Mouse (Mus musculus): ENCODE data around the gene Gm45618. TPM values are rescaled to one million over a fixed set of nuclear protein-coding genes. Genes with fewer than 3 reads are reported as not detected.

Gene Gm45618
- polyA plus RNA-seq, 1 experiment from 2014 or later = not detected

DNA sequence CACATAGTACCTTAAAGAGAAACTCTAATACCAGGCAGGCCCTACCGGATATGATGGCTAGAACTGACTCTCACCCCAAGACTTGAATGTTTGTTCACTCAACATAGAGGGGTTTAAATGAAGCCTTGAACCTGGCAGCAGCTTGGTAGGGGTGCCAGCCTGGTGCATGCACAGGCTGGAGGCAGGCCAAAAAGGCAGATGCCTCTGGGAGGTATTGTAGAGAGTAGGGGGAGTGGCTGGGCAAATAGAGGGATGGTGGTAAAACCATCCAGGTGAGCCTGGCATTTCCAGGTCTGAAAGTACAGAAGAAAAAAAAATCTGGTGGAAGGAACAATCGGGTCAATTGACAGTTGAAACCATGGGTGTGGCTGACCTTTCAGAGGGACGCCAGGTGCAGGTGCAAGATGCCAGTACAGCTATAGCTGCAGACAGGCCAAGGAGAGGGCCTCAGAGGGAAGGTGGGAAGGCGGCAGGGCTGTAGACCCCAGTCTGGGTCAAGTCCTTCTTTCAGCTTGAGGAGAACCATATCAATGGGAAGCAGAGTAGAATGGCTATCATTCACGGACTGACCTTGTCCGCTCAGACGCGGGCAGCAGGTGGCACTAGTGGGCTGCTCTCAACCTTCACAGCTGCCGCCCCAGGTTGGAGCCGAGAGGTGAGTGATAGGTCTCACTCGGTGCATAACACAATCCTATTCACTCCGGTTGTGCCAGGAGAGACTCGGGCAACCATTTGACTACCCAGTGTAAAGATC is 49.9 kb downstream of the Gm45618 start:
- Histone ChIP-seq H3K4me1 (replicated peaks; ENCODE audit: control insufficient read depth, insufficient read depth, low read length) (no peaks in the 10 kb centered on the region), H3K9ac (ENCODE audit: low read depth, low read length) (peak overlapping the region; percentile 5; the same call in 1 of the 2 replicates), H3K9me3 (ENCODE audit: control insufficient read depth, low read length) (no peaks in the 10 kb centered on the region), H3K27ac (ENCODE audit: low read depth, low read length) (no peak overlapping the region), H3K36me3 (ENCODE audit: control insufficient read depth, insufficient read depth, low read length) (no peaks in the 10 kb centered on the region), H3K27me3 (ENCODE audit: control insufficient read depth, insufficient read depth, low read length) (no peaks in the 10 kb centered on the region), H3K4me3 (ENCODE audit: low read depth, low read length) (peak overlapping the region; percentile 9; the same call in 1 of the 2 replicates), H3K4me2 (replicated peaks; ENCODE audit: low read depth, low read length) (peak overlapping the region; percentile 32)
- 17% methylated on average over 13 of the region's 13 CpGs for WGBS
- ATAC-seq (ENCODE audit: low FRiP score) (peak; percentile 71), DNase-seq (ENCODE audit: low spot score) (peak; percentile 81)

Other genes starting within 250 kb of the Gm45618 start
- gene Tollip, start 202.2 kb downstream of the Gm45618 start, polyA plus RNA-seq (2014; fragmentation: Nextera tagmentation; extraction: Ambion mirVana) = 53.5 and 65.8 TPM in 2 replicates
- gene Brsk2, start 171.0 kb downstream of the Gm45618 start, polyA plus RNA-seq (2014; fragmentation: Nextera tagmentation; extraction: Ambion mirVana) = 13.7 and 15.6 TPM in 2 replicates
- gene Mob2, start 59.7 kb downstream of the Gm45618 start, polyA plus RNA-seq (2014; fragmentation: Nextera tagmentation; extraction: Ambion mirVana) = 53.3 and 59.8 TPM in 2 replicates
- gene Dusp8, start 24.9 kb downstream of the Gm45618 start, polyA plus RNA-seq (2014; fragmentation: Nextera tagmentation; extraction: Ambion mirVana) = 19.1 and 20.9 TPM in 2 replicates
- not detected in 2 replicates for gene Gm39115, start 15.3 kb upstream of the Gm45618 start, polyA plus RNA-seq (2014; fragmentation: Nextera tagmentation; extraction: Ambion mirVana)
- not detected in 2 replicates for gene Gm45337, start 23.9 kb upstream of the Gm45618 start, polyA plus RNA-seq (2014; fragmentation: Nextera tagmentation; extraction: Ambion mirVana)
- not detected in 2 replicates for gene Gm29735, start 36.4 kb upstream of the Gm45618 start, polyA plus RNA-seq (2014; fragmentation: Nextera tagmentation; extraction: Ambion mirVana)
- not detected in 2 replicates for gene Gm4553, start 45.0 kb upstream of the Gm45618 start, polyA plus RNA-seq (2014; fragmentation: Nextera tagmentation; extraction: Ambion mirVana)
- gene Krtap5-2, start 55.3 kb upstream of the Gm45618 start, polyA plus RNA-seq (2014; fragmentation: Nextera tagmentation; extraction: Ambion mirVana) = not detected in 2 replicates
- not detected in 2 replicates for gene Gm10153, start 69.7 kb upstream of the Gm45618 start, polyA plus RNA-seq (2014; fragmentation: Nextera tagmentation; extraction: Ambion mirVana)
- not detected in 2 replicates for gene Krtap5-3, start 80.6 kb upstream of the Gm45618 start, polyA plus RNA-seq (2014; fragmentation: Nextera tagmentation; extraction: Ambion mirVana)
- gene Gm7579, start 91.1 kb upstream of the Gm45618 start, polyA plus RNA-seq (2014; fragmentation: Nextera tagmentation; extraction: Ambion mirVana) = not detected in 2 replicates
- gene Krtap5-5, start 109.2 kb upstream of the Gm45618 start, polyA plus RNA-seq (2014; fragmentation: Nextera tagmentation; extraction: Ambion mirVana) = not detected in 2 replicates
- gene Gm40460, start 120.3 kb upstream of the Gm45618 start, polyA plus RNA-seq (2014; fragmentation: Nextera tagmentation; extraction: Ambion mirVana) = not detected in 2 replicates
- not detected in 2 replicates for gene Gm2431, start 137.6 kb upstream of the Gm45618 start, polyA plus RNA-seq (2014; fragmentation: Nextera tagmentation; extraction: Ambion mirVana)
- gene Gm4559, start 153.6 kb upstream of the Gm45618 start, polyA plus RNA-seq (2014; fragmentation: Nextera tagmentation; extraction: Ambion mirVana) = not detected in 2 replicates
- gene Krtap5-1, start 176.4 kb upstream of the Gm45618 start, polyA plus RNA-seq (2014; fragmentation: Nextera tagmentation; extraction: Ambion mirVana) = not detected in 2 replicates
- gene Krtap5-4, start 182.8 kb upstream of the Gm45618 start, polyA plus RNA-seq (2014; fragmentation: Nextera tagmentation; extraction: Ambion mirVana) = not detected in 2 replicates

Measured in hindbrain, embryonic 11.5 days (tissue).